Mouse (Mus musculus) T-helper 2 cell (primary cell): ENCODE measurements around the gene Fam89a.

Experiments
- in situ Hi-C: fragments of 300-600 bp; cut with MboI, MseI; formaldehyde crosslinking; loops from one replicate; pipeline ENCODE4 v1.15.1; 2025; ENCODE audit warnings: high pct_unique_total_duplicates

The Fam89a gene

GRCm38 (mm10) chr8:124754101-124754791, 2.6 kb upstream of the Fam89a start:
- in situ Hi-C loops: no loop called here

- in situ Hi-C loops: no loop called here
These were observed 762 bp upstream of the Fam89a start for GRCm38 (mm10) chr8:124752325-124752862.

- in situ Hi-C loops: no loop called here
These were observed 441 bp downstream of the Fam89a start for GRCm38 (mm10) chr8:124751191-124751590.

GRCm38 (mm10) chr8:124746661-124747060, 5.0 kb downstream of the Fam89a start:
- in situ Hi-C loops: no loop called here

- in situ Hi-C loops: no loop called here
These were observed 12.4 kb downstream of the Fam89a start for GRCm38 (mm10) chr8:124739268-124739667.

- in situ Hi-C loops: no loop called here
These were observed 16.2 kb downstream of the Fam89a start for GRCm38 (mm10) chr8:124735371-124735911.

GRCm38 (mm10) chr8:124732828-124733227, 18.8 kb downstream of the Fam89a start:
- in situ Hi-C loops: no loop called here

- in situ Hi-C loops: no loop called here
These were observed 27.3 kb downstream of the Fam89a start for GRCm38 (mm10) chr8:124724301-124724700.

GRCm38 (mm10) chr8:124721862-124722515, 29.6 kb downstream of the Fam89a start, which contains the start of the genes Ttc13 and Arv1:
TSS of gene Ttc13 (minus strand) at chr8:124721983.
TSS of gene Arv1 (plus strand) at chr8:124722139.
- in situ Hi-C loops: no loop called here

GRCm38 (mm10) chr8:124720938-124721861, 30.4 kb downstream of the Fam89a start:
- in situ Hi-C loops: no loop called here

GRCm38 (mm10) chr8:124720133-124720532, 31.5 kb downstream of the Fam89a start:
- in situ Hi-C loops: no loop called here

- in situ Hi-C loops: no loop called here
These were observed 35.9 kb downstream of the Fam89a start for GRCm38 (mm10) chr8:124715736-124716135.

GRCm38 (mm10) chr8:124713207-124713606, 38.4 kb downstream of the Fam89a start:
- in situ Hi-C loops: no loop called here

- in situ Hi-C loops: no loop called here
These were observed 45.8 kb downstream of the Fam89a start for GRCm38 (mm10) chr8:124705823-124706222.

GRCm38 (mm10) chr8:124704376-124704775, 47.3 kb downstream of the Fam89a start:
- in situ Hi-C loops: no loop called here

- in situ Hi-C loops: no loop called here
These were observed 48.1 kb downstream of the Fam89a start for GRCm38 (mm10) chr8:124703526-124703925.

- in situ Hi-C loops: no loop called here
These were observed 49.4 kb downstream of the Fam89a start for GRCm38 (mm10) chr8:124702183-124702582.

- in situ Hi-C loops: no loop called here
These were observed 50.6 kb downstream of the Fam89a start for GRCm38 (mm10) chr8:124701023-124701422.

GRCm38 (mm10) chr8:124700271-124700670, 51.4 kb downstream of the Fam89a start:
- in situ Hi-C loops: no loop called here

GRCm38 (mm10) chr8:124695424-124696100, 56.1 kb downstream of the Fam89a start:
- in situ Hi-C loops: no loop called here

- in situ Hi-C loops: no loop called here
These were observed 59.9 kb downstream of the Fam89a start for GRCm38 (mm10) chr8:124691706-124692105.
